Mouse (Mus musculus): ENCODE measurements around the gene Chgb.

The Chgb gene

DNA sequence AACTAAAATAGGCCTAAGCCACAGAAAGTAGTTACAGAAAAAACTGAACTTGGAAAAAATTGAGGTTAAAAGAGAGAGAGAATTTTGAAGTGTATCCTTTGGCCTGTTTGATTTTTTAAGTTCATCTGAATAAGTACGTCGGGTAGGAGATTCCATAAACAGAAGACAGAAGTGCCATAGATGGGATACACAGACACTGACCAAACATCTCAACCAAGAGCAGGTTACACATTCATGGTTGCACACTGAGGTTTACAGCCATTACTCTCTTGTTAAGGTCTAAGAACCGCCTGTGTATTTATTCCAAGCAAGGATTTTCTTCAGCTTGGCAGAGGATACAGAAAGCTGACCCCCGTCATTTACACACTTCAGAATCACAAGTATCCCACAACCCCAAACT lies at the start of gene Chgb:
Chgb (plus strand) TSS at position 301 of the 400 bp plus-strand sequence.
- DNase-seq (ENCODE audit: low read depth) = no peak

DNA sequence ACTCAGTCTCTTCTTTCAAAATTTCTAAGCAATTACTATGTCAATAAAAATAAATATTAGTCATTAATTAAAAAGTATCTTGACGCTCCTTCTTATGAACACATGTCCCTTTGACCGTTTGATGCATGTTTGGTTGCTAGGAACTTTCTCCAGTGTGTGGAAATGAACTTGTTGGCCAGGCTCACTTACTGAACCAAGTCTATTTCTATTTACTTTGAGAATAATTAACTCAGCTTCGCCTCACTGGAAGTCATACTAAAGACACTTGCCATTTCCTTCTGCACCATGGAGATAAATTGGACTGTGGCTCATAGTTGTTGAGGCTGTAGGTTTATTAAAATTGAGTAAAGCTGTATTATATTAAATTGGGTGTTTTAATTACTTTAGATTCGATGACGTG lies 48.1 kb upstream of the Chgb start:
- DNase-seq (ENCODE audit: low read depth) = no peak

GRCm38 (mm10) chr2:132733603-132734573 lies 47.2 kb upstream of the Chgb start:
- no peak for DNase-seq (ENCODE audit: low read depth)

- DNase-seq (ENCODE audit: low read depth) = no peak
Observed at GRCm38 (mm10) chr2:132738816-132739432, 42.2 kb upstream of the Chgb start.

- no peak for DNase-seq (ENCODE audit: low read depth)
Observed at GRCm38 (mm10) chr2:132741862-132742347, 39.2 kb upstream of the Chgb start.

GRCm38 (mm10) chr2:132744866-132745265 lies 36.2 kb upstream of the Chgb start:
- DNase-seq (ENCODE audit: low read depth) = no peak

GRCm38 (mm10) chr2:132746108-132746507 lies 35.0 kb upstream of the Chgb start:
- DNase-seq (ENCODE audit: low read depth) = no peak

DNA sequence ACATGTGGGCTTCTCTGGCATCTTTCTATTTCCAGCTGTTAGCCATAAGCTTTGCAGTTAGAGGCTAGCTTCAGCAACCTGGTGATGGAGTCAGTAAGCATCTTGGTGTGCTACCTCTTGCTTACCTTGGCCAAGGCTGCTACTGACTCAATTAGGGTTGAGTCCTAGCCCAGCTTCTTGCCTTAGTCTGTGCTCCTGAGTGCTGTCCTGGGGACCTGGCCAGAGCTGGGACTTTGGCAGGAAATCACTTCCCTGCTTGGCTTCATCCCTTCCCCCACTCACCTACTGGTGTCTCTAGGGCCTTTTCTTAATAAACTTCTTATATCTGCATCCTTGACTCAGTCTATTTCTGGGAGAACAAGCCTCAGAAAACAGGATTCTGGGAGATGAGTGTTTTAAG lies 30.4 kb upstream of the Chgb start:
- no peak for DNase-seq (ENCODE audit: low read depth)

GRCm38 (mm10) chr2:132751141-132752066 lies 29.7 kb upstream of the Chgb start:
- no peak for DNase-seq (ENCODE audit: low read depth)

- DNase-seq (ENCODE audit: low read depth) = no peak
Observed at GRCm38 (mm10) chr2:132752398-132752797, 28.7 kb upstream of the Chgb start.

DNA sequence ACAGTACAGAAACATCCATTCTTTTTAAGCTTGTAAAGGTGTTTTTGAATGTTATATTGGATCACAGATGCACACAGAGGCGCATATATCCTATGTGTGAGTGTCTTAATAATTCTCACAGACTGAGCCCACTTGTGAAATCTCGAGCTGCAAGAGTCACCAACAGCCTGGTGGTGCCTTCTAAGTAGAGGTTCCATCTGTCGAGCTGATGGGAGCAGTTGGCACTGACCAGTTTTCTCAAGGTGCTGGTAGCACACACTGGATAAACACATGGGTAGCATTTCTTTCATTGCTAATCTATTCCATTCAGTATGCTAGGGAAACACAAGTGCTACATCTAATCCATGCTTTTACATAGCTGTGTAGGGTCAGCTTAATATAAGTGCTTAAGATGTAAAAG lies 27.9 kb upstream of the Chgb start:
- no peak for DNase-seq (ENCODE audit: low read depth)

- no peak for DNase-seq (ENCODE audit: low read depth)
Observed at GRCm38 (mm10) chr2:132757911-132758310, 23.2 kb upstream of the Chgb start.

DNA sequence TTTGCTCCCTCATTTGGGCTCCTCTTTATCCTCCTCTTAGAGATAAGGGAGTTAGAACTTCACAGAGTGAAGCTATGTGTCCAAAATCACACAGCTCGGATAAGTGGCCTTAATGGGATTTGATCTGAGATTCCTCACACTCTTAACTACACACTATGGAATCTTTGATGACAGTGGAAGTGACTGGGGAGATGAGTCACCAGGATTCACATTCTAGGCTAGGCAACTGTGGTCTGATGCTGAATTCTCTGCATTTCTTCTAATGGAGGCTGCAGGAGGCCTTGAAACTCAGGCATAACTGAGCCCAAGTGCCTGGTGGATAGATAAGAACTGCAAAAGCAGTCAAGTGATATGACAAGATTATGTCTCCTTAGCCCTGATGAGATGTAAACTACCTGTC lies 10.3 kb upstream of the Chgb start:
- no peak for DNase-seq (ENCODE audit: low read depth)

GRCm38 (mm10) chr2:132781439-132782068 lies 476 bp downstream of the Chgb start:
- DNase-seq (ENCODE audit: low read depth) = peak; percentile 60

DNA sequence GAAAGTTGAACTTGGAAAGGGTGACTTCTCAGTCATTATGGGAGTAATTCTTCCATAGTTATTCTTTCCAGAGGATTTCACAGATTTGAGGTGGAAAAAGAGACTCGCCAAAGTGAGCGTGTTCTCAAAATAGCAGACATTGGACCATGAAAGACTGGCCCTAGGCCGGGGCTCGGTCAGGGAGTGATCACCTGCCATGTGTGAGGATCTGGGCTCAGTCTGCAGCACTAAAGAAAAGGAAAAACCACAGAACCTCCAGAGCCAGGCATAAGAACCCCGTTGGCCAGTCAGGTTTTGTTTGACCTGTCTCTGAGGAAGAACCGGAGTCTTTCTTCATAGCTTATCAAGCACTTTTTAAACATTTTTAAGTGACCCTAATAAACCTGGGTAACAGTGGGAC lies 3.0 kb downstream of the Chgb start:
- DNase-seq (ENCODE audit: low read depth) = no peak

DNA sequence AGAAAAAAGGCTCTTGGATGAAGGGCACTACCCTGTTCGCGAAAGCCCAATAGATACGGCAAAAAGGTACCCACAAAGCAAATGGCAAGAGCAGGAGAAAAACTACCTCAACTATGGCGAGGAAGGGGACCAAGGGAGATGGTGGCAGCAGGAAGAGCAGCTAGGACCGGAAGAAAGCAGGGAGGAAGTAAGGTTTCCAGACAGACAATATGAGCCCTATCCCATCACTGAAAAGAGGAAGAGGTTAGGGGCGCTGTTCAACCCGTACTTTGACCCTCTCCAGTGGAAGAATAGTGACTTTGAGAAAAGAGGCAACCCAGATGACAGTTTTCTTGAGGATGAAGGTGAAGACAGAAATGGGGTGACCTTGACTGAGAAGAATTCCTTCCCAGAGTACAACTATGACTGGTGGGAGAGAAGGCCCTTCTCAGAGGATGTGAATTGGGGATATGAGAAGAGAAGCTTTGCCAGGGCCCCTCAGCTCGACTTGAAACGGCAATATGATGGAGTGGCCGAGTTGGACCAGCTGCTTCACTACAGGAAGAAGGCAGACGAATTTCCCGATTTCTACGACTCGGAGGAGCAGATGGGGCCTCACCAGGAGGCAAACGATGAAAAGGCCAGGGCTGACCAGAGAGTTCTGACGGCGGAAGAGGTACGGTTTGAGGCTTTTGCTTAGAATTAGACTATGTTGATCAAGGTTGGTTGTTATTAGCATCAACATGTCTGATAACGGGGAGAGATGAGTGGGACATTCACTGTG lies 12.5 kb downstream of the Chgb start:
- DNase-seq (ENCODE audit: low read depth) = no peak

GRCm38 (mm10) chr2:132794204-132794586 lies 13.1 kb downstream of the Chgb start:
- no peak for DNase-seq (ENCODE audit: low read depth)

DNA sequence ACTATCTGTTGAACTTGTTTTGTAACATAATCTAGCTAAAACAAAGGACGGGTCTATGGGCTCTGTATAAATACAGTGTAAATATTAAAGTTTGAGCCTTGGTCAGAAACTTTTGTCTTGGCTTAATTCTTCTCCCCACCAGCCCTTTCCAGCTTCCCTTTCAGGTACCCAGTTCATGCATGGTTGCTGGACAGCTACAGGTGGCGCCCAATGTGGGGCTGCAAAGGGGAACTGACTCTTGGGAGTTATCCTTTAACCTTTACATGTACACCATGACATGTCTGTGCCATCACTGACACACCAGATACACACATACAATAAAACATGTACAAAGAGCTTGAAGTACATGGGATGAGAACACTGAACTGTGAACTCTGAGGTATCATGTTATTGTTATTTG lies 21.9 kb downstream of the Chgb start:
- no peak for DNase-seq (ENCODE audit: low read depth)

DNA sequence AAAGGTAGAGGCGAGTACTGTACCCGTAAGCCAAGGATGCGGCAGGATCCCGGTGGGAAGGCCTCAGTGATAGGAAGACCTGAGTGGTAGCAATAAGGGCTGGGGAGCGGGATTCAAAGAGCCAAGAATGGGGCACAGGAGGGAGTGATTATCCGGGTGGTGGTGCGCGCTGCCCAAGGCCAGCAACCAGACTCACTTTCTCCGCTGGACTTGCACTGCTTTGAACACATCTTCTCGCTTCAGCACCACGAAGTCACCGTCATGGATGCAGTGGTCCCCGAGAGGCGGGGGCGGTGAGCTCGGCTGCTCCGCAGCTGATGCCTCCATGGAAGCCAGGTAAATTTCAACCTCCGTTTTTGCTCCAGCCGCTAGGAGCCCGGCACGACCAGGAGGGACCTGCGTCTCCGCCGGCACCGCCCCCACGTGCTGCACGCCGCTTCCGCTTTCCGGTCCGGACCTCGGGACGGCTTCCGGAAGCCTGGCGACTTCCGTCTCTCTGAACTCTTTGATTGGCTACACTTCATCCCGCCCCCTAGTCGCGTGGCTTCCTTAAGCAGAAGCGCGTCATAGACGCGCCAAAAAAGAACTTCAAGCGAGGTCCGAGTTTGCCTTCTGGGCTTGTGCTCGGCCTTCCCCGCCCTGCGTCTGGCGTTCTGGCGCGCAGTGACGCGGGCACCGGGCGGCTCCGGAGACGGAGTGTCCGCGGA lies 34.7 kb downstream of the Chgb start, which contains the start of the genes Trmt6 and Mcm8:
Trmt6 (minus strand) TSS at position 448 of the 707 bp plus-strand sequence.
Mcm8 (plus strand) TSS at position 534 of the 707 bp plus-strand sequence.
- DNase-seq (ENCODE audit: low read depth) = peak; percentile 99

- DNase-seq (ENCODE audit: low read depth) = no peak
Observed at GRCm38 (mm10) chr2:132841071-132841470, 60.0 kb downstream of the Chgb start.
